Mouse (Mus musculus) liver, embryonic 14.5 days (tissue): ENCODE data around the gene Sytl2.

Experiments used
- CTCF ChIP-seq: IDR thresholded peaks from 2 replicates; pipeline ENCODE4 v1.5.1; 2016; ENCODE audit warnings: antibody characterized with exemption, low read depth, control low read depth
- EP300 ChIP-seq: IDR thresholded peaks from 2 replicates; pipeline ENCODE4 v1.6.1; 2016; ENCODE audit warnings: antibody characterized with exemption, low read depth

DNA sequence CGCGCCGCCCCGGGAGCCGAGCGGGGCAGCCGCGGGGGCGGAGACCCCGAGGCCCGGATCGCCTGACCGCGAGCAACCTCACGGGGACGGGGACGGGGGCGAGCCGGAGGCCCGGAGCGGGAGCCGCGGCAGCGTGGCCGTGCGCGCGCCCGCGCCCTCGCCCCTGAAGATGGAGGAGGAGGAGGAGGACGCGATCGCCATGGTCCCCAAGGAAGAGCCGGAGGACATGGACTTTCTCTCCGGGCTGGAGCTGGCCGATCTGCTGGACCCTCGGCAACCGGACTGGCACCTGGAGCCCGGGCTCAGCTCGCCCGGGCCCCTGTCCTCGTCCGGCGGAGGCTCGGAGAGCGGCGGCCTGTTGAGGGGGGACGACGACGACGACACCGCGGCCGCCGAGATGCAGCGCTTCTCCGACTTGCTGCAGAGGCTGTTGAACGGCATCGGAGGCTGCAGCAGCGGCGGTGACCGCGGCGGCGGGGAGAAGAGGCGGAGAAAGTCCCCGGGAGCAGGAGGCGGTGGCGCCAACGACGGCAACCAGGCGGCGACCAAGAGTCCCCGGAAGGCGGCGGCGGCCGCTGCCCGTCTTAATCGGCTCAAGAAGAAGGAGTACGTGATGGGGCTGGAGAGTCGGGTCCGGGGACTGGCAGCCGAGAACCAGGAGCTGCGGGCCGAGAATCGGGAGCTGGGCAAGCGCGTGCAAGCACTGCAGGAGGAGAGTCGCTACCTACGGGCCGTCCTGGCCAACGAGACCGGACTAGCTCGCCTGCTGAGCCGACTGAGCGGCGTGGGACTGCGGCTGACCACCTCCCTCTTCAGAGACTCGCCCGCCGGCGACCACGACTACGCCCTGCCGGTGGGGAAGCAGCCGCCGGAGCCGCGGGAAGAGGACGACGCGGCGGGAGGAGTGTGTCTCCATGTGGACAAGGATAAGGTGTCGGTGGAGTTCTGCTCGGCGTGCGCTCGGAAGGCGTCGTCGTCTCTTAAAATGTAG, 141.3 kb downstream of the Sytl2 start:
- TF ChIP-seq EP300 (no peak; the same call in 1 of the 2 replicates), CTCF (peak; percentile 72)
